Mouse (Mus musculus): ENCODE measurements around the gene Oaz1. TPM values are rescaled to one million over a fixed set of nuclear protein-coding genes. Genes with fewer than 3 reads are reported as not detected.

The Oaz1 gene
- polyA plus RNA-seq, 2 experiments: 882 to 1,813 TPM

DNA sequence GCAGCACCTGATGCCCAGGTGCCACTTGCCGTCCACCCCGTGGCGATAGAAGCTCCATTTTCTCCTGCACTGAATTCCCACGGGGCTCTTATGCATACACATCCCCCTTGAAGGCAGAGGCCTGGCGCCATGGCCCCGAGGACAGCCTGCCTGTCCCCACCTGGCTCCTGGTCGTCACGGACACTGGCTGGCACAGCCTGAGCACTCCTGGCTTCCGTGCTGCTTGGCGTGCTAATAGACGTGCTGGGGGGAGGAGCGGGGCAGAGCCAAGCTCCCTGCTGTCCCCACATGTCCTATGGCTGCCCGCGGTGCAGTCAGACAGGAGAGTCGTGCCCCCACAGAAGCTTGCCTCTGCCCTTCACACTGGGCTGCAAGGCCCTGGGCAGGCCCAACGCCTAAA, 38.0 kb downstream of the Oaz1 start:
- Histone ChIP-seq H3K4me2 (replicated peaks; ENCODE audit: low read depth, low read length, severe bottlenecking) (no peak overlapping the region), H3K27ac (replicated peaks; ENCODE audit: low read depth, low read length) (no peak overlapping the region), H3K9me3 (ENCODE audit: control insufficient read depth, low read length) (no peaks in the 10 kb centered on the region), H3K36me3 (ENCODE audit: control insufficient read depth, insufficient read depth, low read length) (peaks cover 62% of the 10 kb centered on the region), H3K4me3 (replicated peaks; ENCODE audit: low read length) (no peak overlapping the region), H3K9ac (ENCODE audit: low read depth, low read length, severe bottlenecking) (no peak overlapping the region), H3K4me1 (ENCODE audit: control insufficient read depth, insufficient read depth, low read length) (no peaks in the 10 kb centered on the region), H3K27me3 (ENCODE audit: control insufficient read depth, insufficient read depth, low read length) (no peaks in the 10 kb centered on the region)
- WGBS: 92% methylated on average over 16 of the region's 16 CpGs
- no peak for ATAC-seq (ENCODE audit: low FRiP score, low read depth)
- TF ChIP-seq POLR2A (IDR thresholded peaks at IDR 0.05; ENCODE audit: borderline replicate concordance, extremely low read depth, insufficient read depth, insufficient read length): no peak
- no peak for DNase-seq (ENCODE audit: low spot score)

- TF ChIP-seq POLR2A (IDR thresholded peaks at IDR 0.05; ENCODE audit: borderline replicate concordance, extremely low read depth, insufficient read depth, insufficient read length): no peak
- no peaks in the 10 kb centered on the region for H3K9me3 ChIP-seq (ENCODE audit: control insufficient read depth, low read length)
- H3K27me3 ChIP-seq (ENCODE audit: control insufficient read depth, insufficient read depth, low read length): no peaks in the 10 kb centered on the region
- no peak overlapping the region for H3K4me2 ChIP-seq (replicated peaks; ENCODE audit: low read depth, low read length, severe bottlenecking)
- WGBS: 90% methylated on average over 2 of the region's 6 CpGs
- no peak overlapping the region for H3K4me3 ChIP-seq (replicated peaks; ENCODE audit: low read length)
- no peaks in the 10 kb centered on the region for H3K4me1 ChIP-seq (ENCODE audit: control insufficient read depth, insufficient read depth, low read length)
- H3K9ac ChIP-seq (ENCODE audit: low read depth, low read length, severe bottlenecking): no peak overlapping the region
- no peak overlapping the region for H3K27ac ChIP-seq (replicated peaks; ENCODE audit: low read depth, low read length)
- peaks cover 19% of the 10 kb centered on the region for H3K36me3 ChIP-seq (ENCODE audit: control insufficient read depth, insufficient read depth, low read length)
- DNase-seq (ENCODE audit: low spot score) (no peak), ATAC-seq (ENCODE audit: low FRiP score, low read depth) (no peak)
These were observed 44.5 kb downstream of the Oaz1 start for GRCm38 (mm10) chr10:80870993-80871392.

- no peak within 1 kb of the TSS for H3K4me3 ChIP-seq (replicated peaks; ENCODE audit: low read length)
- DNase-seq (ENCODE audit: low spot score) (no peak), ATAC-seq (ENCODE audit: low FRiP score, low read depth) (no peak)
- H3K27ac ChIP-seq (replicated peaks; ENCODE audit: low read depth, low read length): no peak within 1 kb of the TSS
- H3K9ac ChIP-seq (ENCODE audit: low read depth, low read length, severe bottlenecking): no peak within 1 kb of the TSS
- no peaks in the 10 kb centered on the region for H3K9me3 ChIP-seq (ENCODE audit: control insufficient read depth, low read length)
- 29% methylated on average over 9 of the region's 9 CpGs for WGBS
- no peak for TF ChIP-seq POLR2A (IDR thresholded peaks at IDR 0.05; ENCODE audit: borderline replicate concordance, extremely low read depth, insufficient read depth, insufficient read length)
- peaks cover 15% of the 10 kb centered on the region for H3K36me3 ChIP-seq (ENCODE audit: control insufficient read depth, insufficient read depth, low read length)
- H3K27me3 ChIP-seq (ENCODE audit: control insufficient read depth, insufficient read depth, low read length): no peaks in the 10 kb centered on the region
- H3K4me2 ChIP-seq (replicated peaks; ENCODE audit: low read depth, low read length, severe bottlenecking): no peak within 1 kb of the TSS
- H3K4me1 ChIP-seq (ENCODE audit: control insufficient read depth, insufficient read depth, low read length): no peaks in the 10 kb centered on the region
These were observed 45.1 kb downstream of the Oaz1 start, which contains the start of gene Tmprss9 for GRCm38 (mm10) chr10:80871581-80871980. TSS of gene Tmprss9 (plus strand) at chr10:80871848.

DNA sequence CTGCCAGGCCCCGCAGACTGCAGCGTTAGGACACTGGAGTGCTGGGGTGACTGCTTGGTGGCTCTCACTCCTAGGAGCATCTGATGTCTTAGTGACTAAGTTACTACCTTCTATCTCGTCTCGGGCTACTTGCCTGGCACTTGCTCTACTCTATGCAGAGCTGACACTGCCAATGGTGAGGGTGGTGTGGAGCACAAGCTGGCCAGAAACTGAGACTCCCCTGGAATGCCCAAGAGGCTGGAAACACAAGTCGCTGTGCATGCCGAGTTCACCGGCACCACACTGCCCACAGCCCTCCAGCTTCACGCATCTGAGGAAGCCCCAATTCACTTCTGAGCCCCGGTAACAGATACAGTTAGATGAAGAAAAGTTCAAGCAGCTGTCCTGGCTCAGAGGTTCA, 47.6 kb downstream of the Oaz1 start:
- Histone ChIP-seq H3K27me3 (ENCODE audit: control insufficient read depth, insufficient read depth, low read length) (no peaks in the 10 kb centered on the region), H3K4me1 (ENCODE audit: control insufficient read depth, insufficient read depth, low read length) (no peaks in the 10 kb centered on the region), H3K4me3 (replicated peaks; ENCODE audit: low read length) (no peak overlapping the region), H3K27ac (replicated peaks; ENCODE audit: low read depth, low read length) (no peak overlapping the region), H3K9ac (ENCODE audit: low read depth, low read length, severe bottlenecking) (no peak overlapping the region), H3K9me3 (ENCODE audit: control insufficient read depth, low read length) (no peaks in the 10 kb centered on the region), H3K4me2 (replicated peaks; ENCODE audit: low read depth, low read length, severe bottlenecking) (no peak overlapping the region), H3K36me3 (ENCODE audit: control insufficient read depth, insufficient read depth, low read length) (no peaks in the 10 kb centered on the region)
- WGBS: 76% methylated on average over 9 of the region's 9 CpGs
- TF ChIP-seq POLR2A (IDR thresholded peaks at IDR 0.05; ENCODE audit: borderline replicate concordance, extremely low read depth, insufficient read depth, insufficient read length): no peak
- DNase-seq (ENCODE audit: low spot score): no peak
- no peak for ATAC-seq (ENCODE audit: low FRiP score, low read depth)

DNA sequence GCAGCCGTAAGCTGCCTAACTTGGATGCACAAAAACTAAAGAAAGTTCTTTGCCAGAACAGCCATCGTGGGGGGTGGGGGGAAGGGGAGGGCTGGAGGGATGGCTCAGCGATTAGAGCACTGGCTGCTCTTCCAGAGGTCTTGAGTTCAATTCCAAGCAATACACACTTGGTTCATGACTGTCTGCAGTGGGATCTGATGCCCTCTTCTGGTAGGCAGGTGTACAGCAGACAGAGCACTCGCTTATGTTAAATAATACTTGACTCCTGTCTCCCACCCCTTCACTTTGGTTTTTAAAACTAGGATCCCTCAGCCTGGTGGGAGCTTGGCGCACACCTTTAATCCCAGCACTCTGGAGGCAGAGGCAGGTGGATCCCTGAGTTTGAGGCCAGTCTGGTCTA, 49.6 kb downstream of the Oaz1 start:
- no peak overlapping the region for H3K27ac ChIP-seq (replicated peaks; ENCODE audit: low read depth, low read length)
- H3K4me3 ChIP-seq (replicated peaks; ENCODE audit: low read length): no peak overlapping the region
- no peaks in the 10 kb centered on the region for H3K9me3 ChIP-seq (ENCODE audit: control insufficient read depth, low read length)
- no peak overlapping the region for H3K9ac ChIP-seq (ENCODE audit: low read depth, low read length, severe bottlenecking)
- ATAC-seq (ENCODE audit: low FRiP score, low read depth) (peak; percentile 43; the same call in 1 of the 2 replicates), DNase-seq (ENCODE audit: low spot score) (peak; percentile 47)
- 33% methylated on average over 5 of the region's 5 CpGs for WGBS
- no peaks in the 10 kb centered on the region for H3K4me1 ChIP-seq (ENCODE audit: control insufficient read depth, insufficient read depth, low read length)
- no peak for TF ChIP-seq POLR2A (IDR thresholded peaks at IDR 0.05; ENCODE audit: borderline replicate concordance, extremely low read depth, insufficient read depth, insufficient read length)
- no peaks in the 10 kb centered on the region for H3K27me3 ChIP-seq (ENCODE audit: control insufficient read depth, insufficient read depth, low read length)
- H3K4me2 ChIP-seq (replicated peaks; ENCODE audit: low read depth, low read length, severe bottlenecking): no peak overlapping the region
- no peaks in the 10 kb centered on the region for H3K36me3 ChIP-seq (ENCODE audit: control insufficient read depth, insufficient read depth, low read length)

GRCm38 (mm10) chr10:80876594-80876993, 50.1 kb downstream of the Oaz1 start:
- DNase-seq (ENCODE audit: low spot score) (no peak), ATAC-seq (ENCODE audit: low FRiP score, low read depth) (no peak)
- Histone ChIP-seq H3K27me3 (ENCODE audit: control insufficient read depth, insufficient read depth, low read length) (no peaks in the 10 kb centered on the region), H3K4me1 (ENCODE audit: control insufficient read depth, insufficient read depth, low read length) (no peaks in the 10 kb centered on the region), H3K9me3 (ENCODE audit: control insufficient read depth, low read length) (no peaks in the 10 kb centered on the region), H3K4me3 (replicated peaks; ENCODE audit: low read length) (no peak overlapping the region), H3K4me2 (replicated peaks; ENCODE audit: low read depth, low read length, severe bottlenecking) (no peak overlapping the region), H3K27ac (replicated peaks; ENCODE audit: low read depth, low read length) (no peak overlapping the region), H3K9ac (ENCODE audit: low read depth, low read length, severe bottlenecking) (no peak overlapping the region), H3K36me3 (ENCODE audit: control insufficient read depth, insufficient read depth, low read length) (no peaks in the 10 kb centered on the region)
- no peak for TF ChIP-seq POLR2A (IDR thresholded peaks at IDR 0.05; ENCODE audit: borderline replicate concordance, extremely low read depth, insufficient read depth, insufficient read length)
- WGBS: 27% methylated on average over 3 of the region's 3 CpGs

MicroRNA genes within 50 kb of the gene (microRNA counts, 519-probe panel; counts per million panel counts)
- microRNA mmu-miR-1982: not detected

Small RNA genes within 50 kb of the gene (microRNA-seq; reads per million reads assigned to microRNA genes)
- gene Mir1982: 2.7 reads per million, percentile 5 among the genes with 10 or more reads in this experiment

Other genes with a start within 250 kb of the Oaz1 start
- 18.9 and 26.9 TPM in 2 replicates for gene Klf16, start 249.3 kb upstream of the Oaz1 start, polyA plus RNA-seq (2012; rRNA removed)
- gene Klf16, start 249.3 kb upstream of the Oaz1 start, polyA plus RNA-seq (2014; fragmentation: Nextera tagmentation; extraction: Ambion mirVana): 11.0 and 11.5 TPM in 2 replicates
- gene Abhd17a, start 236.3 kb upstream of the Oaz1 start, polyA plus RNA-seq (2012; rRNA removed): 116 and 173 TPM in 2 replicates
- 129 and 132 TPM in 2 replicates for gene Abhd17a, start 236.3 kb upstream of the Oaz1 start, polyA plus RNA-seq (2014; fragmentation: Nextera tagmentation; extraction: Ambion mirVana)
- 83.1 and 107 TPM in 2 replicates for gene Scamp4, start 223.8 kb upstream of the Oaz1 start, polyA plus RNA-seq (2012; rRNA removed)
- gene Scamp4, start 223.8 kb upstream of the Oaz1 start, polyA plus RNA-seq (2014; fragmentation: Nextera tagmentation; extraction: Ambion mirVana): 91.4 and 104 TPM in 2 replicates
- gene Adat3, start 223.8 kb upstream of the Oaz1 start, polyA plus RNA-seq (2012; rRNA removed): 16.8 and 29.2 TPM in 2 replicates
- gene Adat3, start 223.8 kb upstream of the Oaz1 start, polyA plus RNA-seq (2014; fragmentation: Nextera tagmentation; extraction: Ambion mirVana): 5.6 and 6.4 TPM in 2 replicates
- gene Gm49322, start 220.6 kb upstream of the Oaz1 start, polyA plus RNA-seq (2012; rRNA removed): 5.6 and 6.2 TPM in 2 replicates
- gene Gm49322, start 220.6 kb upstream of the Oaz1 start, polyA plus RNA-seq (2014; fragmentation: Nextera tagmentation; extraction: Ambion mirVana): 2.2 and 2.8 TPM in 2 replicates
- 253 and 298 TPM in 2 replicates for gene Csnk1g2, start 203.8 kb upstream of the Oaz1 start, polyA plus RNA-seq (2012; rRNA removed)
- gene Csnk1g2, start 203.8 kb upstream of the Oaz1 start, polyA plus RNA-seq (2014; fragmentation: Nextera tagmentation; extraction: Ambion mirVana): 110 and 125 TPM in 2 replicates
- gene Btbd2, start 169.6 kb upstream of the Oaz1 start, polyA plus RNA-seq (2012; rRNA removed): 87.8 and 122 TPM in 2 replicates
- gene Btbd2, start 169.6 kb upstream of the Oaz1 start, polyA plus RNA-seq (2014; fragmentation: Nextera tagmentation; extraction: Ambion mirVana): 78.0 and 89.1 TPM in 2 replicates
- gene Mknk2, start 148.5 kb upstream of the Oaz1 start, polyA plus RNA-seq (2012; rRNA removed): 108 and 147 TPM in 2 replicates
- 93.0 and 97.7 TPM in 2 replicates for gene Mknk2, start 148.5 kb upstream of the Oaz1 start, polyA plus RNA-seq (2014; fragmentation: Nextera tagmentation; extraction: Ambion mirVana)
- gene Mob3a, start 124.7 kb upstream of the Oaz1 start, polyA plus RNA-seq (2012; rRNA removed): 33.7 and 42.7 TPM in 2 replicates
- gene Mob3a, start 124.7 kb upstream of the Oaz1 start, polyA plus RNA-seq (2014; fragmentation: Nextera tagmentation; extraction: Ambion mirVana): 35.9 and 36.5 TPM in 2 replicates
- 64.5 and 66.1 TPM in 2 replicates for gene Izumo4, start 124.5 kb upstream of the Oaz1 start, polyA plus RNA-seq (2012; rRNA removed)
- gene Izumo4, start 124.5 kb upstream of the Oaz1 start, polyA plus RNA-seq (2014; fragmentation: Nextera tagmentation; extraction: Ambion mirVana): 14.4 and 15.9 TPM in 2 replicates
- 123 and 150 TPM in 2 replicates for gene Ap3d1, start 84.4 kb upstream of the Oaz1 start, polyA plus RNA-seq (2012; rRNA removed)
- 75.1 and 82.9 TPM in 2 replicates for gene Ap3d1, start 84.4 kb upstream of the Oaz1 start, polyA plus RNA-seq (2014; fragmentation: Nextera tagmentation; extraction: Ambion mirVana)
- gene Dot1l, start 71.5 kb upstream of the Oaz1 start, polyA plus RNA-seq (2012; rRNA removed): 55.1 and 72.2 TPM in 2 replicates
- gene Dot1l, start 71.5 kb upstream of the Oaz1 start, polyA plus RNA-seq (2014; fragmentation: Nextera tagmentation; extraction: Ambion mirVana): 22.7 and 25.6 TPM in 2 replicates
- gene Sf3a2, start 28.5 kb upstream of the Oaz1 start, polyA plus RNA-seq (2012; rRNA removed): 78.0 and 102 TPM in 2 replicates
- gene Sf3a2, start 28.5 kb upstream of the Oaz1 start, polyA plus RNA-seq (2014; fragmentation: Nextera tagmentation; extraction: Ambion mirVana): 80.6 and 87.6 TPM in 2 replicates
- 109 and 110 TPM in 2 replicates for gene Plekhj1, start 28.0 kb upstream of the Oaz1 start, polyA plus RNA-seq (2012; rRNA removed)
- gene Plekhj1, start 28.0 kb upstream of the Oaz1 start, polyA plus RNA-seq (2014; fragmentation: Nextera tagmentation; extraction: Ambion mirVana): 119 and 121 TPM in 2 replicates
- gene Amh, start 21.4 kb upstream of the Oaz1 start, polyA plus RNA-seq (2012; rRNA removed): 1.0 and 1.9 TPM in 2 replicates
- gene Amh, start 21.4 kb upstream of the Oaz1 start, polyA plus RNA-seq (2014; fragmentation: Nextera tagmentation; extraction: Ambion mirVana): 0.11 TPM in 1 of 2 replicates, not detected in the other
- gene Jsrp1, start 13.2 kb upstream of the Oaz1 start, polyA plus RNA-seq (2012; rRNA removed): 8.5 and 12.1 TPM in 2 replicates
- gene Jsrp1, start 13.2 kb upstream of the Oaz1 start, polyA plus RNA-seq (2014; fragmentation: Nextera tagmentation; extraction: Ambion mirVana): 5.1 and 6.1 TPM in 2 replicates
- 0.88 and 1.4 TPM in 2 replicates for gene Lingo3, start 17.4 kb downstream of the Oaz1 start, polyA plus RNA-seq (2012; rRNA removed)
- gene Lingo3, start 17.4 kb downstream of the Oaz1 start, polyA plus RNA-seq (2014; fragmentation: Nextera tagmentation; extraction: Ambion mirVana): 0.56 and 0.82 TPM in 2 replicates
- gene Lsm7, start 28.6 kb downstream of the Oaz1 start, polyA plus RNA-seq (2012; rRNA removed): 366 and 417 TPM in 2 replicates
- 360 and 371 TPM in 2 replicates for gene Lsm7, start 28.6 kb downstream of the Oaz1 start, polyA plus RNA-seq (2014; fragmentation: Nextera tagmentation; extraction: Ambion mirVana)
- gene Sppl2b, start 28.6 kb downstream of the Oaz1 start, polyA plus RNA-seq (2012; rRNA removed): 86.8 and 128 TPM in 2 replicates
- 40.8 and 41.8 TPM in 2 replicates for gene Sppl2b, start 28.6 kb downstream of the Oaz1 start, polyA plus RNA-seq (2014; fragmentation: Nextera tagmentation; extraction: Ambion mirVana)
- gene Tmprss9, start 45.2 kb downstream of the Oaz1 start, polyA plus RNA-seq (2012; rRNA removed): 0.04 TPM in 1 of 2 replicates, not detected in the other
- gene Tmprss9, start 45.2 kb downstream of the Oaz1 start, polyA plus RNA-seq (2014; fragmentation: Nextera tagmentation; extraction: Ambion mirVana): 0.10 TPM in 1 of 2 replicates, not detected in the other
- gene Timm13, start 74.3 kb downstream of the Oaz1 start, polyA plus RNA-seq (2012; rRNA removed): 187 and 229 TPM in 2 replicates
- gene Timm13, start 74.3 kb downstream of the Oaz1 start, polyA plus RNA-seq (2014; fragmentation: Nextera tagmentation; extraction: Ambion mirVana): 330 and 335 TPM in 2 replicates
- gene Lmnb2, start 91.6 kb downstream of the Oaz1 start, polyA plus RNA-seq (2012; rRNA removed): 75.9 and 77.5 TPM in 2 replicates
- 19.1 and 21.5 TPM in 2 replicates for gene Lmnb2, start 91.6 kb downstream of the Oaz1 start, polyA plus RNA-seq (2014; fragmentation: Nextera tagmentation; extraction: Ambion mirVana)
- gene Gadd45b, start 103.4 kb downstream of the Oaz1 start, polyA plus RNA-seq (2012; rRNA removed): 46.2 and 52.2 TPM in 2 replicates
- 33.8 and 36.6 TPM in 2 replicates for gene Gadd45b, start 103.4 kb downstream of the Oaz1 start, polyA plus RNA-seq (2014; fragmentation: Nextera tagmentation; extraction: Ambion mirVana)
- gene Gng7, start 188.3 kb downstream of the Oaz1 start, polyA plus RNA-seq (2012; rRNA removed): 7.6 and 7.9 TPM in 2 replicates
- 6.5 and 7.2 TPM in 2 replicates for gene Gng7, start 188.3 kb downstream of the Oaz1 start, polyA plus RNA-seq (2014; fragmentation: Nextera tagmentation; extraction: Ambion mirVana)
- gene Diras1, start 199.0 kb downstream of the Oaz1 start, polyA plus RNA-seq (2012; rRNA removed): 0.13 and 0.20 TPM in 2 replicates
- not detected in 2 replicates for gene Diras1, start 199.0 kb downstream of the Oaz1 start, polyA plus RNA-seq (2014; fragmentation: Nextera tagmentation; extraction: Ambion mirVana)
- 25.9 and 33.0 TPM in 2 replicates for gene Slc39a3, start 210.8 kb downstream of the Oaz1 start, polyA plus RNA-seq (2012; rRNA removed)
- gene Slc39a3, start 210.8 kb downstream of the Oaz1 start, polyA plus RNA-seq (2014; fragmentation: Nextera tagmentation; extraction: Ambion mirVana): 12.8 and 14.8 TPM in 2 replicates
- gene Sgta, start 233.5 kb downstream of the Oaz1 start, polyA plus RNA-seq (2012; rRNA removed): 205 and 263 TPM in 2 replicates
- gene Sgta, start 233.5 kb downstream of the Oaz1 start, polyA plus RNA-seq (2014; fragmentation: Nextera tagmentation; extraction: Ambion mirVana): 176 and 192 TPM in 2 replicates
- 79.0 and 93.4 TPM in 2 replicates for gene Thop1, start 243.4 kb downstream of the Oaz1 start, polyA plus RNA-seq (2012; rRNA removed)
- gene Thop1, start 243.4 kb downstream of the Oaz1 start, polyA plus RNA-seq (2014; fragmentation: Nextera tagmentation; extraction: Ambion mirVana): 52.4 and 54.1 TPM in 2 replicates

Measured in limb, embryonic 14.5 days (tissue).